Mouse (Mus musculus) thymus, adult 2 months (tissue): ENCODE data around the gene Terf2.

Source experiments
- CTCF ChIP-seq: fragments of 200-500 bp; IDR thresholded peaks from 2 replicates; pipeline ENCODE4 v1.5.1; 2012; ENCODE audit warnings: mild to moderate bottlenecking, control low read depth, low read length, moderate library complexity, borderline replicate concordance; ENCODE audit not compliant: control insufficient read depth, poor library complexity, insufficient read depth; ENCODE audit errors: extremely low read depth
- POLR2A ChIP-seq: fragments of 200-500 bp; IDR thresholded peaks from 2 replicates; pipeline ENCODE4 v1.6.1; 2012; ENCODE audit warnings: mild to moderate bottlenecking, low read length, control low read depth, moderate library complexity; ENCODE audit not compliant: control insufficient read depth, poor library complexity, insufficient read depth; ENCODE audit errors: extremely low read depth

- no peak for TF ChIP-seq CTCF
- no peak for TF ChIP-seq POLR2A
Measured at GRCm38 (mm10) chr8:107111340-107112105, 15.2 kb upstream of the Terf2 start.
